Mouse (Mus musculus) MEL (cell line): ENCODE measurements around the gene Tbk1. TPM values are rescaled to one million over a fixed set of nuclear protein-coding genes. Genes with fewer than 3 reads are reported as not detected.

ENCODE experiments used
- DNase-seq: peaks from one replicate; pipeline ENCODE4 v3.0.0; 2011; ENCODE audit warnings: low read depth, low spot score
- H3K27ac ChIP-seq: 2 replicates; pipeline ENCODE4 v1.5.1; 2012; ENCODE audit warnings: low read depth, mild to moderate bottlenecking, control low read depth, low read length, moderate library complexity; ENCODE audit not compliant: control insufficient read depth
- H3K27me3 ChIP-seq, 2 experiments: fragments of 150-350 bp in 1 of 2; sonication (generic) in 1 of 2; 2 replicates each; pipeline ENCODE4 v1.6.1; 2012; ENCODE audit warnings: low read length in 2 of 2, mild to moderate bottlenecking in 2 of 2, improper control_type of control experiment in 1 of 2, moderate library complexity in 1 of 2; ENCODE audit not compliant: insufficient read depth in 2 of 2, control insufficient read depth in 1 of 2
- H3K36me3 ChIP-seq, 2 experiments: 2 replicates each; pipeline ENCODE4 v1.6.1; 2012 to 2014; ENCODE audit warnings: low read length in 2 of 2, improper control_type of control experiment in 1 of 2, inconsistent platforms in 1 of 2, mild to moderate bottlenecking in 1 of 2; ENCODE audit not compliant: insufficient read depth in 2 of 2, control insufficient read depth in 1 of 2
- H3K4me1 ChIP-seq, 2 experiments: fragments of 150-350 bp in 1 of 2; sonication (generic) in 1 of 2; 2 replicates each; pipeline ENCODE4 v1.6.1; 2012; ENCODE audit warnings: low read length in 2 of 2, improper control_type of control experiment in 1 of 2, mild to moderate bottlenecking in 1 of 2; ENCODE audit not compliant: insufficient read depth in 2 of 2, control insufficient read depth in 1 of 2
- H3K4me3 ChIP-seq, 2 experiments: fragments of 150-350 bp in 1 of 2; sonication (generic) in 1 of 2; 2 replicates each; pipeline ENCODE4 v1.5.1; 2012; ENCODE audit warnings: low read depth in 2 of 2, low read length in 2 of 2, mild to moderate bottlenecking in 2 of 2, moderate library complexity in 2 of 2, control low read depth in 1 of 2, improper control_type of control experiment in 1 of 2; ENCODE audit not compliant: control insufficient read depth in 1 of 2, insufficient read depth in 1 of 2
- H3K79me2 ChIP-seq: 2 replicates; pipeline ENCODE4 v1.6.1; 2012; ENCODE audit warnings: mild to moderate bottlenecking, low read length, moderate library complexity; ENCODE audit not compliant: control insufficient read depth, poor library complexity, insufficient read depth
- H3K9ac ChIP-seq: 2 replicates; pipeline ENCODE4 v1.6.1; 2012; ENCODE audit warnings: low read depth, mild to moderate bottlenecking, control low read depth, low read length, moderate library complexity; ENCODE audit not compliant: control insufficient read depth, poor library complexity, severe bottlenecking
- H3K9me3 ChIP-seq: fragments of 150-350 bp; sonication (generic); replicated peaks from 2 replicates; pipeline ENCODE4 v1.6.1; 2012; ENCODE audit warnings: mild to moderate bottlenecking, low read length, improper control_type of control experiment, moderate library complexity; ENCODE audit not compliant: insufficient read depth
- CHD2 ChIP-seq: IDR thresholded peaks from 2 replicates; pipeline ENCODE4 v1.6.1; 2011; ENCODE audit warnings: low read length, improper control_type of control experiment
- ELF1 ChIP-seq: IDR thresholded peaks from 2 replicates; pipeline ENCODE4 v1.6.1; 2014; ENCODE audit warnings: low read depth, mild to moderate bottlenecking, inconsistent platforms, low read length, improper control_type of control experiment, moderate library complexity
- EP300 ChIP-seq, 2 experiments: IDR thresholded peaks; 2 replicates each; pipeline ENCODE4 v1.6.1; 2011; ENCODE audit warnings: improper control_type of control experiment in 2 of 2, low read length in 2 of 2, low read depth in 1 of 2, mild to moderate bottlenecking in 1 of 2
- KAT2A ChIP-seq: conservative IDR thresholded peaks from 2 replicates; pipeline ENCODE4 v1.6.1; 2012; ENCODE audit warnings: low read depth, low read length, improper control_type of control experiment, inconsistent platforms
- MAFK ChIP-seq: IDR thresholded peaks from 2 replicates; pipeline ENCODE4 v1.6.1; 2011; ENCODE audit warnings: low read depth, mild to moderate bottlenecking, low read length, improper control_type of control experiment, borderline replicate concordance
- MAX ChIP-seq: IDR thresholded peaks from 2 replicates; pipeline ENCODE4 v1.6.1; 2011; ENCODE audit warnings: low read length, improper control_type of control experiment
- MEF2A ChIP-seq: IDR thresholded peaks from 2 replicates; pipeline ENCODE4 v1.6.1; 2014; ENCODE audit warnings: low read depth, mild to moderate bottlenecking, inconsistent platforms, low read length, improper control_type of control experiment; ENCODE audit not compliant: poor library complexity, insufficient replicate concordance, severe bottlenecking; ENCODE audit errors: extremely low read depth
- MXI1 ChIP-seq: IDR thresholded peaks from 2 replicates; pipeline ENCODE4 v1.6.1; 2011; ENCODE audit warnings: mild to moderate bottlenecking, low read depth, low read length, improper control_type of control experiment
- MYB ChIP-seq: IDR thresholded peaks from 2 replicates; pipeline ENCODE4 v1.6.1; 2011; ENCODE audit warnings: mild to moderate bottlenecking, low read depth, low read length, improper control_type of control experiment
- NELFE ChIP-seq: IDR thresholded peaks from 2 replicates; pipeline ENCODE4 v1.6.1; 2011; ENCODE audit warnings: low read depth, low read length, improper control_type of control experiment
- POLR2A ChIP-seq, 2 experiments: IDR thresholded peaks; 2 replicates each; pipeline ENCODE4 v1.6.1; 2011 to 2012; ENCODE audit warnings: low read length in 2 of 2, mild to moderate bottlenecking in 2 of 2, control low read depth in 1 of 2, improper control_type of control experiment in 1 of 2, low read depth in 1 of 2, moderate library complexity in 1 of 2; ENCODE audit not compliant: control insufficient read depth in 1 of 2, insufficient read depth in 1 of 2, poor library complexity in 1 of 2
- POLR2AphosphoS2 ChIP-seq: IDR thresholded peaks from 2 replicates; pipeline ENCODE4 v1.6.1; 2011; ENCODE audit warnings: low read length, improper control_type of control experiment
- POLR2AphosphoS5 ChIP-seq: IDR thresholded peaks from 2 replicates; pipeline ENCODE4 v1.6.1; 2012; ENCODE audit warnings: low read depth, borderline replicate concordance, mild to moderate bottlenecking, inconsistent platforms, low read length, moderate library complexity, mixed read lengths
- SIN3A ChIP-seq: IDR thresholded peaks from 2 replicates; pipeline ENCODE4 v1.6.1; 2012; ENCODE audit warnings: low read length, improper control_type of control experiment, inconsistent platforms
- TAL1 ChIP-seq: IDR thresholded peaks from 2 replicates; pipeline ENCODE4 v1.6.1; 2012; ENCODE audit warnings: mild to moderate bottlenecking, inconsistent platforms, low read length, moderate library complexity, mixed read lengths
- TBP ChIP-seq: IDR thresholded peaks from 2 replicates; pipeline ENCODE4 v1.8.0; 2011; ENCODE audit warnings: low read depth, low read length, improper control_type of control experiment
- TCF12 ChIP-seq: IDR thresholded peaks from 2 replicates; pipeline ENCODE4 v1.6.1; 2014; ENCODE audit warnings: low read depth, mild to moderate bottlenecking, inconsistent platforms, low read length, improper control_type of control experiment, moderate library complexity
- UBTF ChIP-seq: IDR thresholded peaks from 2 replicates; pipeline ENCODE4 v1.6.1; 2012; ENCODE audit warnings: low read depth, mild to moderate bottlenecking, inconsistent platforms, low read length, improper control_type of control experiment, moderate library complexity, borderline replicate concordance; ENCODE audit not compliant: insufficient read depth
- USF1 ChIP-seq: IDR thresholded peaks from 2 replicates; pipeline ENCODE4 v1.6.1; 2014; ENCODE audit warnings: low read depth, mild to moderate bottlenecking, inconsistent platforms, low read length, improper control_type of control experiment, moderate library complexity
- USF2 ChIP-seq, 2 experiments: IDR thresholded peaks; 2 replicates each; pipeline ENCODE4 v1.6.1; 2011 to 2012; ENCODE audit warnings: improper control_type of control experiment in 2 of 2, low read length in 2 of 2, borderline replicate concordance in 1 of 2, inconsistent platforms in 1 of 2, low read depth in 1 of 2, mild to moderate bottlenecking in 1 of 2; ENCODE audit not compliant: insufficient read depth in 1 of 2
- polyA plus RNA-seq, 2 experiments: library from polyadenylated mRNA; stranded (reverse) in 1 of 2; unstranded in 1 of 2; fragments of >175 nt in 1 of 2; fragments of >200 nt in 1 of 2; gene quantifications; 2 replicates each; pipeline versions ENCODE4 v1.2.1 to v1.2.4; 2012; ENCODE audit warnings: low replicate concordance in 2 of 2, low read depth in 1 of 2; ENCODE audit not compliant: insufficient read length in 2 of 2, insufficient read depth in 1 of 2, missing spikeins in 1 of 2
- total RNA-seq: library from RNA; depleted of rRNA; stranded (reverse); fragments of 300-350 nt; gene quantifications from 2 replicates; pipeline ENCODE4 v1.2.3, GENCODE M21; 2012

Tbk1 gene
- total and polyA plus RNA-seq, 3 experiments = 18.0 to 31.1 TPM; not detected in 1

GRCm38 (mm10) chr10:121603556-121603955 lies 17.0 kb upstream of the Tbk1 start:
- TF ChIP-seq CHD2 (no peak), POLR2AphosphoS5 (no peak), MEF2A (no peak), POLR2AphosphoS2 (no peak), TCF12 (no peak), EP300 (IDR thresholded peaks at IDR 0.05; ENCODE audit: low read depth in 1 of 2, low read length in 2 of 2) (no peak), NELFE (no peak), TAL1 (no peak), MXI1 (no peak), MYB (no peak), ELF1 (no peak), POLR2A (IDR thresholded peaks at IDR 0.05; ENCODE audit: control insufficient read depth in 1 of 2, insufficient read depth in 1 of 2, low read depth in 1 of 2, low read length in 2 of 2, poor library complexity in 1 of 2) (no peak), MAX (no peak), MAFK (no peak), KAT2A (no peak), USF2 (IDR thresholded peaks at IDR 0.05; ENCODE audit: borderline replicate concordance in 1 of 2, insufficient read depth in 1 of 2, low read depth in 1 of 2, low read length in 2 of 2) (no peak), UBTF (no peak), TBP (no peak), USF1 (no peak)
- DNase-seq = no peak
- Histone ChIP-seq H3K9me3 (no peaks in the 10 kb centered on the region), H3K36me3 (peaks cover 0 to 49% of the 10 kb centered on the region in 2 experiments; a peak in 2 of 4 replicates), H3K4me3 (no peak overlapping the region), H3K79me2 (peaks cover 2% of the 10 kb centered on the region; the same call in 1 of the 2 replicates), H3K4me1 (no peaks in the 10 kb centered on the region), H3K27ac (no peak overlapping the region), H3K9ac (no peak overlapping the region), H3K27me3 (no peaks in the 10 kb centered on the region)

- Histone ChIP-seq H3K27ac (no peak overlapping the region), H3K9ac (no peak overlapping the region), H3K4me1 (no peaks in the 10 kb centered on the region), H3K27me3 (no peaks in the 10 kb centered on the region), H3K4me3 (no peak overlapping the region), H3K9me3 (no peaks in the 10 kb centered on the region), H3K79me2 (no peaks in the 10 kb centered on the region; the same call in 1 of the 2 replicates), H3K36me3 (peaks cover 0 to 46% of the 10 kb centered on the region in 2 experiments; a peak in 2 of 4 replicates)
- TF ChIP-seq POLR2A (IDR thresholded peaks at IDR 0.05; ENCODE audit: control insufficient read depth in 1 of 2, insufficient read depth in 1 of 2, low read depth in 1 of 2, low read length in 2 of 2, poor library complexity in 1 of 2) (no peak), KAT2A (no peak), USF1 (no peak), MYB (no peak), SIN3A (no peak)
- DNase-seq = no peak
Observed at GRCm38 (mm10) chr10:121601272-121601671, 14.7 kb upstream of the Tbk1 start.
